In genomic region chr1:162554193-162554592, GRCm38 (mm10) we compare ENCODE assay signal across 11 mouse cellular contexts.
"Had no signal": no experiment of that assay in that cellular context is flagged by ENCODE, and none has a peak within 500 bp of the region (broad histone marks: within the 10 kb centered on the region; RNA-seq: fewer than 3 reads in every experiment).

No protein-coding gene starts in this region.

- DNase-seq: right cerebral cortex, adult 18-20 months; right cerebral cortex, postnatal 14 days; right cerebral cortex, postnatal 25 days; right cerebral cortex, postnatal 4 days; spleen, adult 18-20 months; thymus, adult 18-20 months; thymus, adult 2 months; thymus, postnatal 14 days; thymus, postnatal 25 days; thymus, postnatal 36 days; thymus, postnatal 4 days had no signal
